Mouse (Mus musculus): ENCODE data around the gene Snx27.

Snx27 gene

GRCm38 (mm10) chr3:94567242-94567641, 15.3 kb downstream of the Snx27 start:
- no peak for DNase-seq (ENCODE audit: low spot score in 2 of 2)

- DNase-seq (ENCODE audit: low spot score in 2 of 2) = no peak
These were observed 17.0 kb downstream of the Snx27 start for GRCm38 (mm10) chr3:94565557-94565956.

GRCm38 (mm10) chr3:94565127-94565526, 17.4 kb downstream of the Snx27 start:
- DNase-seq (ENCODE audit: low spot score in 2 of 2) = no peak

DNA sequence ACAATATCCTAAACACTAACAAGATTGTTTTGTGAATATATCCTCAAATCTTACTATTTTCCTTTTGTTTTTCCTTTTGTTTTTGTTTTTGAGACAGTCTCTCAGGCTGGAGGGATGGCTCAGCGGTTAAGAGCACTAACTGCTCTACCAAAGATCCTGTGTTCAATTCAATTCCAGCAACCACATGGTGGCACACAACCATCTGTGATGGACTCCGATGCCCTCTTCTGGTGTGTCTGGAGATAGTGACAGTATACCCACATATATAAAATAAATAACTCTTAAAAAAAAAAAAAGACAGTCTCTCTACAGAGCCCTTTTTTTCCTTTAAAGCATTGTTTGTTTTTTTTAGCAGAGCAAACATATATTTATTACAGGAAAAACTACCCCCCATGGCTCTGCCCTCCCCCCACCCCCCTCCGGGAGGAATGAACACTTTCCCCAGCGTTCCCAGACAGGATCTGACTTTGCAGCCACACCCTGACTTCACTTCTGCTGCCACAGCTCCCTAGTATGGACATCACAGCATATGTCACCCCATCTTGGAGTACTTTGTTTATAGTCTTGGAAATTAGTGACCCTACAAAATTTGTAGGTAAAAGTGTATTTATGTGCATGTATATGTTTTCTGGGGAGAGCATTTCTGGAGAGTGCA, 18.0 kb downstream of the Snx27 start:
- DNase-seq (ENCODE audit: low spot score in 2 of 2) = no peak

GRCm38 (mm10) chr3:94563163-94563562, 19.4 kb downstream of the Snx27 start:
- no peak for DNase-seq (ENCODE audit: low spot score in 2 of 2)

GRCm38 (mm10) chr3:94559931-94560429, 22.5 kb downstream of the Snx27 start:
- no peak for DNase-seq (ENCODE audit: low spot score in 2 of 2)

DNA sequence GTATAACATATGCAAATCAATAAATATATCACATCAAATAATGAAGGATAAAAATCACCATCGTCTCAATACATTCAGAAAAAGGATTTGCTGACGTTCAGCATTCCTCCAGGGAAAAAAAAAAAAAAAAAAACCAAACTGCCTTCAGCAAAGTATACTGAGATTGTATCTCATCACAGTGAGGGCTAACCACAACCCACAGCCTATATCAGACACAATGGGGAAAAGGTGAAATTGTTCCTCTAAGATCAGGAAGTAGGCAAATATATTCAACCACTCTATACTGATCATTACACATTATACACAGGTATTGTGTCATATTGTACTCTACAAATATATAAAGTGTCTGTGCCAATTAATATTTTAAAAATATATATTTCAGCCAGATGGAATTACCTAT, 33.5 kb downstream of the Snx27 start:
- DNase-seq (ENCODE audit: low spot score in 2 of 2) = no peak

- no peak for DNase-seq (ENCODE audit: low spot score in 2 of 2)
These were observed 45.3 kb downstream of the Snx27 start for GRCm38 (mm10) chr3:94537187-94537586.

GRCm38 (mm10) chr3:94533968-94534367, 48.5 kb downstream of the Snx27 start:
- peak in 1 of 2 experiments; percentile 24 for DNase-seq (ENCODE audit: low spot score in 2 of 2)

DNA sequence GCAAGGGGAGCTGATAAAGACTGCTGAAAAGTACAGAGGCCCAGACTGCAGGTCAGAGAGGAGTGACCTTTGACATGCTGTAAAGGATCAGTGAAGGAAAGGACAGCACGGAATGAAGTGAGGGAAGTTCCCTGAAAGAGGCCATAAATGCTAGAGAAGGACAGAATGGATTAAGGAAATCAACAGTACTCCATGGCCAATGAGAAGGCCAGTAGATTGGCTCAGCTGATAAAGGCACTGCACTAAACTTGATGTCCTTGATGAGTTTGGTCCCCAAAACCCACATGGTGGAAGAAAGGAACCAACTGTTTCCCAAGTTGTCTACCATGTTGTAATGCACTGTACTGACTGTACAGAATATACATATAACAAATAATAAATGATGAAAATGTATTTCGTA, 55.8 kb downstream of the Snx27 start:
- DNase-seq (ENCODE audit: low spot score in 2 of 2) = no peak

DNA sequence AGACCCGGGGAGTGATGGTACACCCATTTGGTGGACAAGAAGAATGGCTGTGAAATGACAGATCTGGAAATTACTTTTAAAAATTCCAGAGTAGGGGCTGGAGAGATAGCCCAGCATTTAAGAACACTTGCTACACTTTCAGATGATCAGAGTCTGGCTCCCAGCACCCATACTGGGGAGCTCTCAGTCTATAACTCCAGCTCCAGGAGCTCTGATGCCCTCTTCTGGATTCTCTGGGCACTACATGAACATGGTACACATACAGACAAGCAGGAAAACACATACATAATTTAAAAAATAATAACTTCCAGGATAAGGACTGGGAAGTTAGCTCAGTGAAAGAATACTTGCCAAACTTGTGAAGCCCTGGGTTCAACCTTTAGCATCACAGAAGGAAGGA, 75.9 kb downstream of the Snx27 start:
- DNase-seq (ENCODE audit: low spot score in 2 of 2) = no peak

DNA sequence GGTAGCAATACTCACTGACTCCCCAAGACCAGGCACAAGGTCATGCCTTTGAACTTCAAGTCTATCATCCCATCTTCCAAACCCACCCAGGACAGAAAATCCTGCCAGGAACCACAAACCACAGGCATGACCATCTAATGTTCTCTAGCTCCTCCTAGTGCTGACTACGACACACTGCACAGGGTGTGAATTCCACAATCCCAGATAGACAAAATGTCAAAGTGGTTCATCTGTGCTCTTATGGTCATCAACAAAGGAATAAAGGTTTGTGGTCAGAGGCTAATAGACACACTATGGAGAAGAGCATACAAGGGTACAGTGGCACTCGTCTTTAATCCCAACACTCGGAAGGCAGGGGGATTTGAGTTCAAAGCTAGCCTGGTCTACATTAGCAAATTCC, 80.3 kb downstream of the Snx27 start:
- peak in 1 of 2 experiments; percentile 18 for DNase-seq (ENCODE audit: low spot score in 2 of 2)

DNA sequence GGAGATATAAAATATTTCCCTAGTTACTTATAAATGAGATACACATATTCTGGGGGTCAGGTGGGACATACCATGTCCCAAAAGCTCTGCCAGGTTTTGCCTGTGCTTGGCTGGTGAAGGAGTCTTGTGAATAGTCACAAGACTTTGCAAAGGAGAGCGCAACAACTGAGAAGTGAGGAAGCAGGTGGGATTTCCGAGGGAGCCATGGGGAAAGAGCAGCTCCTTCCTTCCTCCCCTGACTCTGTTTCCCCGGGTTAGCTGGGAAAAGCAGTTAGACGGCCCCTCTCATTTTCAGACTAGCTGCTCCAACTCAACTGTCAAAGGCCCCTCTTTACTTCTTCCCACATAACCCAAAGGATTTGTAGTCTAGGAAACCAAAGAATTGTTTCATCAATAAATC, 85.4 kb downstream of the Snx27 start:
- DNase-seq (ENCODE audit: low spot score in 2 of 2) = no peak

DNA sequence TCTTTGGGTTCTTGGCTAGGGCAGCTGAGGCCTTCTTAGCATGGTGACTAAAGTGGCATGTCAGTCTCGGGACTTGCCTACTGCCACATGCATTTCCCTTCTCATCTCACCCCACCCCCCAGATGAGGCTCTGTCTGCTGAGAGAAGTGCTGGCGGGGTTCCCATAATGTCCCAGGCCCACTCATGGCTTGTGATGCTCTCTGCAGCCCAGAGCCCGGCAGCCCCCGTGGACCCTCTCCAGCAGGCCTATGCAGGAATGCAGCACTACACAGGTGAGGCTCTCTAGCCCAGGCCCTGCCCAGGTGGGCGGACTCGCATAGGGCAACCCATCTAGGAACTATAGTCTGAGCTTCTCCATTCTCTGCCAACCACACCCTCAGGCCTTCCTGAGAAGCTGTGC, 94.9 kb downstream of the Snx27 start:
- no peak for DNase-seq (ENCODE audit: low spot score in 2 of 2)

DNA sequence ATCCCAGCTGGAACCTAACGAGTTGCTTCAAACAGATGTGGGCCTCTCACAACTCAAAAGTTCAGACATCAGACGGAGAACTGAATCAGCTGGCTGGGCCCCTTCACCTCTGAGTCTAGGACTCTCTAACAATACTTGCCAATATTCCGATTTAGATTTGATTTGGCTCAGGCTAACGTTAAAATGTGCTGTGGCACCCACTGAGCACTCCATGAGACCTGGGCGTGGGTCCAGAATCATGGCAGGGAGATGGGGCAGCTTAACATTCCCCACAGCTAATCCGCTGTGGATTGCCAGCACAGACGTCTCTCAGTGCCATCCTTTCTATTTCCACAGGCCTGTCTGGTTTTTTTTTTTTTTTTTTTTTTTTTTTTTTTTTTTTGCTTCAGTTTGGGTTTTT, 96.6 kb downstream of the Snx27 start:
- DNase-seq (ENCODE audit: low spot score in 2 of 2) = no peak

DNA sequence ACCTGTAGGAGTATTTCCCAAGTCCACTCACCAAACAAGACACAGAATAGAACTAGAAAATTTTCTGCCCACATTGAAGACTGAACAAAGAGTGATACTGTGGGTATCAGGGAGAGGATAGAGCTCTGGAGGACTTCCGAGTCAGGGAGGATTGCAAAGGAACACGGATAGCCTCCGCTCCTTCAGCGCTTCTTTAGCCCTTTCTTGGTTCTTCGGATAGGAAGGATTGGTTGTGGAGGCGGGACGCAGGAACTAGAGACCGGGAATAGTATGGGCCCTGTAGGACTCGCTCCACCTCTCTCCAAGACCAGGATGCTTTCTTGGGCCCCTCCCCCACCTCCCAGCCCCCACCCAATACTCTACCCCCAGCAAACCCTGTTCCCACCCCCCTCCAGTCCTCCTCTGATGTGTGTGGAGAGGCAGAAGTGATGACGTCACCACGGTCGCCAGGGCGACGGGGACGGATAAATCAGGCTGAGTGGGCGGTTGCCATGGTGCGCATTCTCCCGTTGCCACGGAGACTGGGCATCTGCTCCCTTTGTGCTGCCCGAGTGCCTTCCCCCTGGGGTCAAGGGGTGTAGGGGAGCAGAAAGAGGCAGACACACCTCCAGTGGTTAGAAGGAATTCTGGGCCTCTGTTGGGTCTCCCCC, 98.6 kb downstream of the Snx27 start:
- DNase-seq (ENCODE audit: low spot score in 2 of 2) = no peak

GRCm38 (mm10) chr3:94482764-94483385, 99.6 kb downstream of the Snx27 start:
- DNase-seq (ENCODE audit: low spot score in 2 of 2) = no peak

DNA sequence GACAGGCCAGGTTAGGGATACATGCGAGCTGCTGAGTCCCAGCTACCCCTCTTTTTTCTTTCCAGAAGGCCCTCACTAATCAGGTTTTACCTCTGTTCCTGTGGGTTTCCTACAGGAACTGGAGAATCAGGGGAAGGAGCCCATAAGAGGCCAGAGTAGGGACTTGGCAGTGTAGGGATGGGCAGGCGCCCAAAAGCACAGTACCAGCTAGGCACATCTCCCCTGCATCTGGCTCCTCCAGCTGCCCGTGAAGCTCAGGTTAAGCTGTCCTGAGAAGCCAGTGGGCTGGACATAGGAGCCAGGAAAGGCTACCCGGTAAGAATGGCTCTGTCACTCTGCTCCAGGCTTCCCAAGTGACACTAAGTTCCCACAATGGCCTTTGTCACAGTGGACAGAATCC, 101.1 kb downstream of the Snx27 start:
- DNase-seq (ENCODE audit: low spot score in 2 of 2) = no peak

DNA sequence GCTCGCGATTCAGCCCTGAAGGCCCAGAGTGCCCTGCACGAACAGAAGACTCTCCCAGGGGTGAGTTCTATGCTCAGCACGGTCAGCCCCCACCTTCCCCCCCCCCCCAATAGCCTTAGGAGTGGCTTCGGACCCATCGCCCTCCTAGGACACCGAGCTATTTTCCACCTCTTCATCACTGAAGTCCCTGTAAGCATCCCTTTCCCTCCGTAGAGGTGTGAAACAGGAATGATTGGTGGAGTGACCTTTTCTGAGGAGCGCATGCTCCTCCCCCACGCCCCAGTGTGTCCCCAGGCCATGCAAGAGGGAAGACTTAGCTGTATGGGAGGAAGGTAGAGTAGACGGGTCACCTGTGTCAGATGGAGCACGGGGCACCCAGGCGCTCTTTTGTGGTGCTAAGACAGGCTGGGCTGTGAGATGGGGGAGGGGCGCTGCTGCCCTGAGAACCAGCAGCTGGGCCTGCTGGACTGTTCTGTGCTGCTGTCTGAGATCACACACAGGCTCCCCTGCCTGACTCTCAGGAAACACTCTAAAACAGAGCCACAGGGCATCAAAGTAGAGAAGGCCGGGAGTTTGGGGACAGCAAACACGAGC, 102.1 kb downstream of the Snx27 start, which contains the start of gene Riiad1:
Riiad1 (minus strand) TSS at position 51 of the 594 bp plus-strand sequence.
- DNase-seq (ENCODE audit: low spot score in 2 of 2) = no peak

- no peak for DNase-seq (ENCODE audit: low spot score in 2 of 2)
These were observed 103.0 kb downstream of the Snx27 start for GRCm38 (mm10) chr3:94479564-94479963.

DNA sequence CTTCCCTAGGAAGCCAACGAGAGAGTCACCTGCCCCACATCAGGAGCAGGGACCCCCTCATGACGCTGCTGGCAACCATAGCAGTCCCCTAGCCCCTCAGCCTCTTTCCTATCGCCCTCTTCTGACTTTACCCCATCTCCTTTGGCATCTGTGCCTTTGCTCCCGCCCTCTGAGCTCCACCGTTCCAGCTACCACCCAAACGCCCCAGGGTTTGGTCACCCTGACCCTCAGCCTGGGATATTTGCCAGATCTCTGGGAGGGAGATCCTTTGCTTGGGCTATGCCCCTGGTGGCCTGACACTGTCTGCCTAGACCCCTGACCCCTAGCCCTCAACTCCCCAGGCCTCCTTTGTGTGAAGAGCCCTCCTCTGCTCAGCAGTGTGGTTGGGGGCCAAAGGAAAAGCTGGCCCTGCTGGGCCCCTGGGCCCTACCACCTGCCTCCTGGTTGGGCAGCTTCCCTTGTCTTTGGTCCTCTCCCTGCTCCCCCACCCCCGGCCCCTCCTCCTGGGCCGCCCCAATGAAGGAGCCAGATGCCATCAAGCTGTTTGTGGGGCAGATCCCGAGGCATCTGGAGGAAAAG, 103.8 kb downstream of the Snx27 start:
- DNase-seq (ENCODE audit: low spot score in 2 of 2) = no peak

DNA sequence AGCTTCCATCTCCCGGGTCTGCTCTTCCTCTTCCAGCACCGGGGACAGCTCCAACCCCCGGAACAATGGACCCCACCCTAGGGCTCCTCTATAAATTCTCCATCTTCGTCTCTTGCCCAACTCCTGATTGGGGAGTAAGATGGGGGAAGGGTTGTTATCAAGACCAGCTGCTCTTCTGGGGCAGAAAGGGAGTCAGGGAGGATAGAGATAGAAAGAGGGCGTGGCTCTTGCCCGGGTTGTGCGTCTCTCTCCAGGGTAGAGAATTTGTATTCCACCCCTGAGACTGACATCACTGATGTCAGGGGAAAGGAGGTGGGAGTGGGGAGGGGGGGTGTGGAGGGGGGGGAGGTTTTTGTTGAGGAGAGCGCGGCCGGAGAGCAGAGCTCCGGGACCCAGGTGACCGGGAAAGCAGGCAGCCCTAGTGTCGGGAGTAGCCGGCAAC, 104.5 kb downstream of the Snx27 start, which contains the start of gene Celf3:
Celf3 (plus strand) TSS at position 315 of the 442 bp plus-strand sequence.
- no peak for DNase-seq (ENCODE audit: low spot score in 2 of 2)

Data from thymus, postnatal 10 days (tissue).